Mouse (Mus musculus): ENCODE measurements at regions not wholly inside any gene's neighbourhood (a gene's known extent, or its start where the extent isn't known, plus 50 kb on each side); places are given as distances from the start of the nearest gene placed in this dataset.

DNA sequence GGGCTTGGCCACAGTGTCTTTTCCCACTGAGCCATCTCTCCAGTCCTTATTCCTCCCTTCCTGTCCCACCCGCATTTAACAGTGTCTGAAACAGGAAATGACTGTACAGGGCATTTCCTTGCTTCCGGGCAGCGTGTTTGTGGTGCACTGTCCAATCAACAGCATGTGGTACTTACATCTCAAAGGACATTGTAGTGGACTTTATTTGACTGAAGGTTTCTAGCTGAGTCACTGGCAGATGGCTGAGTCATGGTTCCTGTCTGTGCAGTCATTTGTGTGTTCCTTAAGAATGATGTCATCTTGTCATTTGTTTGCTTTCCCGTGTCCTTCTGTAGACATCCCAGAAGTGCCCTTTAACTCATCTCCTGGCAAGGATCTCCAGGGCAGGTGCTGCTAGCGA, 50.2 kb upstream of the Aldh1a3 start:
- TF ChIP-seq POLR2A (IDR thresholded peaks at IDR 0.05; ENCODE audit: low read depth, low read length): no peak
- no peak for TF ChIP-seq CTCF (IDR thresholded peaks at IDR 0.05; ENCODE audit: borderline replicate concordance, insufficient read depth, low read length)
